ENCODE assay signal across 18 mouse cellular contexts in genomic region chr5:122650100-122650499, GRCm38 (mm10). TPM values are rescaled to one million over a fixed set of nuclear protein-coding genes. Genes with fewer than 3 reads are reported as not detected.
DNase-seq lines count a peak whose midpoint lies in the region; TF ChIP-seq lines count a peak whose summit lies in the region.
"Had no signal": no experiment of that assay in that cellular context is flagged by ENCODE, and none has a peak within 500 bp of the region (broad histone marks: within the 10 kb centered on the region; RNA-seq: fewer than 3 reads in every experiment).

No protein-coding gene starts in this region.

- WGBS in lung, adult 2 months: 86% methylated on average over 8 of the region's 8 CpGs

- DNase-seq in testis, postnatal 14 days (ENCODE audit: low spot score): peak; percentile 69
- no peak for DNase-seq in testis, postnatal 10 days (ENCODE audit: low spot score)
- DNase-seq in induced T-regulatory cell, adult 2 months (ENCODE audit: low read depth): peak; percentile 63
- peak; percentile 39 to 42 for DNase-seq in thymus, postnatal 10 days (ENCODE audit: low spot score in 2 of 2)
- DNase-seq in lung, adult 2 months: no peak
- DNase-seq in cerebellum, postnatal 25 days: no peak
- DNase-seq in lung, postnatal 36 days: no peak
- DNase-seq: adrenal gland, postnatal 25 days; B cell, adult 2 months; cerebellum, adult 11-12 months; cerebellum, postnatal 36 days; gastrocnemius, postnatal 10 days; heart, adult 18-20 months; retina, postnatal 1 day had no signal

- no peak for TF ChIP-seq CTCF in lung, adult 2 months (IDR thresholded peaks at IDR 0.05; ENCODE audit: insufficient read depth, low read length)

- no peak for TF ChIP-seq POLR2A in lung, adult 2 months (IDR thresholded peaks at IDR 0.05; ENCODE audit: borderline replicate concordance, extremely low read depth, low read depth, low read length)

- H3K4me1 ChIP-seq in lung, adult 2 months (ENCODE audit: control insufficient read depth, insufficient read depth, low read length): peaks cover 5% of the 10 kb centered on the region

- no peak overlapping the region for H3K4me3 ChIP-seq in lung, adult 2 months (replicated peaks; ENCODE audit: extremely low read depth, low read depth, low read length)
- H3K4me3 ChIP-seq: forebrain, embryonic 12.5 days; heart, embryonic 13.5 days; liver, embryonic 15.5 days; midbrain, embryonic 13.5 days had no signal

RNA-seq across cellular contexts. Expression of gene P2rx7, which starts 6.4 kb away (rescaled TPM):
- polyA plus RNA-seq in lung, adult 2 months (2012; rRNA removed): 36.5 and 53.2 TPM in 2 replicates

RNA-seq across cellular contexts. Expression of gene Ift81, which starts 35.8 kb away (rescaled TPM):
- 2.6 and 6.7 TPM in 2 replicates for polyA plus RNA-seq in lung, adult 2 months (2012; rRNA removed)

RNA-seq across cellular contexts. Expression of gene P2rx4, which starts 57.2 kb away (rescaled TPM):
- 87.8 and 112 TPM in 2 replicates for polyA plus RNA-seq in lung, adult 2 months (2012; rRNA removed)

Comparison
In these comparisons a context has a peak if more than half of its experiments do, and no peak if none do; other contexts are left out.
1. DNase-seq: peak in testis, postnatal 14 days (single experiment), induced T-regulatory cell, adult 2 months (single experiment) and thymus, postnatal 10 days (2 of 2); none in testis, postnatal 10 days (single experiment), lung, adult 2 months (single experiment), cerebellum, postnatal 25 days (0 of 2) and lung, postnatal 36 days (single experiment).